Mouse (Mus musculus) urinary bladder, postnatal 10 days (tissue): Measurements from ENCODE around the gene Spz1.

ENCODE experiments used
- DNase-seq: peaks from one replicate; pipeline ENCODE4 v3.0.0; 2022; ENCODE audit warnings: low spot score

Gene Spz1

GRCm38 (mm10) chr13:92578210-92578609 lies 2.2 kb upstream of the Spz1 start:
- DNase-seq = no peak

GRCm38 (mm10) chr13:92576688-92577087 lies 716 bp upstream of the Spz1 start:
- DNase-seq = no peak

GRCm38 (mm10) chr13:92559429-92559828 lies 16.5 kb downstream of the Spz1 start:
- DNase-seq = no peak

- no peak for DNase-seq
Measured at GRCm38 (mm10) chr13:92557229-92557628, 18.7 kb downstream of the Spz1 start.

- no peak for DNase-seq
Measured at GRCm38 (mm10) chr13:92556458-92557126, 19.4 kb downstream of the Spz1 start.

GRCm38 (mm10) chr13:92547093-92547492 lies 28.9 kb downstream of the Spz1 start:
- no peak for DNase-seq

- no peak for DNase-seq
Measured at GRCm38 (mm10) chr13:92540997-92541396, 35.0 kb downstream of the Spz1 start.

- no peak for DNase-seq
Measured at GRCm38 (mm10) chr13:92539126-92539525, 36.8 kb downstream of the Spz1 start.

GRCm38 (mm10) chr13:92533801-92534200 lies 42.2 kb downstream of the Spz1 start:
- no peak for DNase-seq

GRCm38 (mm10) chr13:92532216-92532615 lies 43.8 kb downstream of the Spz1 start:
- DNase-seq = no peak

GRCm38 (mm10) chr13:92531237-92531636 lies 44.7 kb downstream of the Spz1 start:
- no peak for DNase-seq

- DNase-seq = peak; percentile 87
Measured at GRCm38 (mm10) chr13:92530721-92531211, 45.2 kb downstream of the Spz1 start, which contains the start of gene Zfyve16. Gene Zfyve16 (minus strand): TSS chr13:92530868.

GRCm38 (mm10) chr13:92529828-92530720 lies 45.9 kb downstream of the Spz1 start:
- no peak for DNase-seq
